Mouse (Mus musculus): ENCODE measurements at regions not wholly inside any gene's neighbourhood (a gene's known extent, or its start where the extent isn't known, plus 50 kb on each side); places are given as distances from the start of the nearest gene placed in this dataset.

GRCm38 (mm10) chr16:87225085-87225484 is 128.9 kb upstream of the N6amt1 start:
- no peak for DNase-seq (ENCODE audit: low spot score)

- DNase-seq (ENCODE audit: low spot score): no peak
These were observed 130.0 kb upstream of the N6amt1 start for GRCm38 (mm10) chr16:87224024-87224423.

GRCm38 (mm10) chr16:87220611-87221010 is 133.4 kb upstream of the N6amt1 start:
- DNase-seq (ENCODE audit: low spot score): no peak

- no peak for DNase-seq (ENCODE audit: low spot score)
These were observed 133.8 kb upstream of the N6amt1 start for GRCm38 (mm10) chr16:87220201-87220600.

- DNase-seq (ENCODE audit: low spot score): no peak
These were observed 146.1 kb upstream of the N6amt1 start for GRCm38 (mm10) chr16:87207875-87208274.

GRCm38 (mm10) chr16:87190471-87190870 is 163.5 kb upstream of the N6amt1 start:
- no peak for DNase-seq (ENCODE audit: low spot score)

- no peak for DNase-seq (ENCODE audit: low spot score)
These were observed 165.2 kb upstream of the N6amt1 start for GRCm38 (mm10) chr16:87188737-87189136.

- no peak for DNase-seq (ENCODE audit: low spot score)
These were observed 181.6 kb upstream of the N6amt1 start for GRCm38 (mm10) chr16:87172395-87172794.

GRCm38 (mm10) chr16:87139301-87139700 is 214.7 kb upstream of the N6amt1 start:
- no peak for DNase-seq (ENCODE audit: low spot score)

- no peak for DNase-seq (ENCODE audit: low spot score)
These were observed 217.5 kb upstream of the N6amt1 start for GRCm38 (mm10) chr16:87136503-87136902.

GRCm38 (mm10) chr16:87134452-87134851 is 219.5 kb upstream of the N6amt1 start:
- DNase-seq (ENCODE audit: low spot score): no peak

GRCm38 (mm10) chr16:87133874-87134273 is 220.1 kb upstream of the N6amt1 start:
- DNase-seq (ENCODE audit: low spot score): no peak

- no peak for DNase-seq (ENCODE audit: low spot score)
These were observed 221.9 kb upstream of the N6amt1 start for GRCm38 (mm10) chr16:87132082-87132481.

GRCm38 (mm10) chr16:87130733-87131640 is 223.0 kb upstream of the N6amt1 start:
- no peak for DNase-seq (ENCODE audit: low spot score)

- DNase-seq (ENCODE audit: low spot score): no peak
These were observed 225.0 kb upstream of the N6amt1 start for GRCm38 (mm10) chr16:87129021-87129420.

GRCm38 (mm10) chr16:87128230-87128629 is 225.8 kb upstream of the N6amt1 start:
- peak; percentile 14 for DNase-seq (ENCODE audit: low spot score)

- peak; percentile 4 for DNase-seq (ENCODE audit: low spot score)
These were observed 229.5 kb upstream of the N6amt1 start for GRCm38 (mm10) chr16:87124519-87124918.

- DNase-seq (ENCODE audit: low spot score): no peak
These were observed 250.4 kb upstream of the N6amt1 start for GRCm38 (mm10) chr16:87103599-87103998.

- no peak for DNase-seq (ENCODE audit: low spot score)
These were observed 251.9 kb upstream of the N6amt1 start for GRCm38 (mm10) chr16:87102057-87102456.

- no peak for DNase-seq (ENCODE audit: low spot score)
These were observed 262.0 kb upstream of the N6amt1 start for GRCm38 (mm10) chr16:87092011-87092410.

GRCm38 (mm10) chr16:87089322-87089721 is 264.7 kb upstream of the N6amt1 start:
- no peak for DNase-seq (ENCODE audit: low spot score)

GRCm38 (mm10) chr16:87083505-87083904 is 270.5 kb upstream of the N6amt1 start:
- no peak for DNase-seq (ENCODE audit: low spot score)

GRCm38 (mm10) chr16:87077385-87077784 is 276.6 kb upstream of the N6amt1 start:
- DNase-seq (ENCODE audit: low spot score): no peak

- DNase-seq (ENCODE audit: low spot score): no peak
These were observed 284.7 kb upstream of the N6amt1 start for GRCm38 (mm10) chr16:87069294-87069693.

All from layer of hippocampus, adult 11-12 months (tissue).